Mouse (Mus musculus) erythroblast, embryonic 14.5 days (primary cell): ENCODE measurements around the gene A930033H14Rik.

Experiments
- GATA1 ChIP-seq: IDR thresholded peaks from 2 replicates; pipeline ENCODE4 v1.6.1; 2012; ENCODE audit warnings: low read length, inconsistent platforms, mixed read lengths
- TAL1 ChIP-seq: IDR thresholded peaks from 3 replicates; pipeline ENCODE4 v1.6.1; 2012; ENCODE audit warnings: low read length, inconsistent platforms, mixed read lengths

- TF ChIP-seq GATA1 (no peak), TAL1 (no peak)
These were observed 25.0 kb downstream of the A930033H14Rik start for GRCm38 (mm10) chr10:69187773-69188443.
